Mouse (Mus musculus): Measurements from ENCODE around the gene 4930539E08Rik.

Gene 4930539E08Rik

GRCm38 (mm10) chr17:28915060-28915628, at the start of gene 4930539E08Rik:
TSS of gene 4930539E08Rik (minus strand) at chr17:28915324.
- DNase-seq (ENCODE audit: low spot score in 2 of 2) = no peak

GRCm38 (mm10) chr17:28961596-28961995, 46.5 kb upstream of the 4930539E08Rik start:
- no peak for DNase-seq (ENCODE audit: low spot score in 2 of 2)

GRCm38 (mm10) chr17:28960597-28960996, 45.5 kb upstream of the 4930539E08Rik start:
- no peak for DNase-seq (ENCODE audit: low spot score in 2 of 2)

- no peak for DNase-seq (ENCODE audit: low spot score in 2 of 2)
These were observed 39.3 kb upstream of the 4930539E08Rik start for GRCm38 (mm10) chr17:28954416-28954815.

- peak; percentile 38 to 46 for DNase-seq (ENCODE audit: low spot score in 2 of 2)
These were observed 38.1 kb upstream of the 4930539E08Rik start for GRCm38 (mm10) chr17:28953251-28953650.

- peak; percentile 97 to 99 for DNase-seq (ENCODE audit: low spot score in 2 of 2)
These were observed 37.0 kb upstream of the 4930539E08Rik start, which contains the start of gene Kctd20 for GRCm38 (mm10) chr17:28951831-28952799. TSS of gene Kctd20 (plus strand) at chr17:28951950.

DNA sequence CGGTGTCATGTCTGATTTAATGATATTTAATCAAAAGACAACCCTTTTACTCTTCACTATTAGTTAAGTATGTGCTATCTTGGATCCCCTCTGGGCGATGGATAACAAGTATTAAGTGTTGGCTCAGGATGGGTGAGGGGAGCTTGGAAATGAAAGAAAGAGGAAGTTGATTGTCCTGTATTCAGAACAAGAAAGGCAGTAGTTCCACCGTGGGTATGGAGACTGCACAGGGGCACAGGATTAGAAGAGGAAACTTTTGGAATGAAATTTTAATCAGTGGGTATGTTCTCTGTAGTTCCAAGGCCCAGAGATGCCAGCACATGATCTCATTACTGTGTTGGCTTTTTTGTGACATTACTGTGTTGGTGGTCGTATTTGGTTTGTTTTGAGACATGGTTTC, 35.6 kb upstream of the 4930539E08Rik start:
- no peak for DNase-seq (ENCODE audit: low spot score in 2 of 2)

DNA sequence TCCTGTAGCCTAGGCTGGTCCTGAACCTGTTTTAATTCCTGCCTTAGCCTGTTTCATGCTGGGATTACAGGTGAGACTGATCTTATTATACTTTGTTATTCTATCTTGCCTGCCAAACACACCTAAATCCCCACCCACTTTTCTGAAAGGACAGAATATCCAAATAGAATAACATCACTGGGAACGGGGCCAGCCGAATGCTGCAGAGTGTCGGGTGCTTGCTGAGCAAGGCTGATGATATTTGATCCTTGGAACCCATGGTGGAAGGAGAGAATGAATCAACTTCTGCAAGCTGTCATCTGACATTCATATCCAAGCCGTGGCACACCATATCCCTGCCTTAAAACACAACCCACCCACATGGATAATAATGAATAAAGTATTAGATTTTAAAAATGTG, 33.5 kb upstream of the 4930539E08Rik start:
- DNase-seq (ENCODE audit: low spot score in 2 of 2) = no peak

DNA sequence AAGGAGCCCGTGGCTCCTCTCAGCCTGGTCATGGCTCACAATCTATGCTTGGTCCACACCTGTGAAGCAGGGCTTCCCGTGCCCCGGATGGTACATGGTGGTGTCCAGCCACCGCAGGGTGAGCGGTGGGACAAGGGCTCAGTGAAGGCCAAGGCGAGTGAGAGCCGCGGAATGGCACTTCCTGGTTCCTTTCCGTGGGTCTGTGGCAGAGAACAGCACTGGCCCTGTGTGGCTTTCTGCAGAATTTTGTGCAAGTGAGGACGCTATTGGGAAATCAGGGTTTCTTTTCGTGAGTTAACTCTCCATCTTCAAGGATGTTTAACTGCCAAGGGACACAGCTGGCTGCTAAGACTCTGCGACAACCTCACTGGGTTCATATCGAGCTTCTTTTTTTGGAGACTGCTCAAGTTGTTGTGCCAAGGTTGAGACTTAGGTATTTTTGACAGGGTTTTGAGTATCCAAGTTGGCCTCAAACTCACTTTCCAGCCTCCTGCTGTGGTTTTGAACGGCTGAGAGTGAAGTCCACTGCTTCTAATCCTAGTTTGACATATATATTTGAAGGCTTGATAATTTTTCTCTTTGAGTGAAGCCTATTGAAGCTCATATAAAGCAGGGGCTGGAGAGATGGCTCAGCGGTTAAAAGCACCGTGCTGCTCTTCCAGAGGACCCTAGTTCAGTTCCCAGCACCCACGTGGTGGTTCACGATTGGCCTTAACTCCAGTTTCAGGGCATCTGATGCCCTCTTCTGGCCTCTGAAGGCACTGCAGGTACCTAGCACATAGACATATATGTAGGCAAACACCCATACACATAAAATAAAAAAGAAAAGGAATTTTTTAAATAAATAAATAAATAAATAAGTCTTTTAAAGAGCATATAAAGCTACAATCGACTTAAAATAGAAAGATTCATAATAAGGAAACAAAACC, 32.2 kb upstream of the 4930539E08Rik start:
- DNase-seq (ENCODE audit: low spot score in 2 of 2) = no peak

DNA sequence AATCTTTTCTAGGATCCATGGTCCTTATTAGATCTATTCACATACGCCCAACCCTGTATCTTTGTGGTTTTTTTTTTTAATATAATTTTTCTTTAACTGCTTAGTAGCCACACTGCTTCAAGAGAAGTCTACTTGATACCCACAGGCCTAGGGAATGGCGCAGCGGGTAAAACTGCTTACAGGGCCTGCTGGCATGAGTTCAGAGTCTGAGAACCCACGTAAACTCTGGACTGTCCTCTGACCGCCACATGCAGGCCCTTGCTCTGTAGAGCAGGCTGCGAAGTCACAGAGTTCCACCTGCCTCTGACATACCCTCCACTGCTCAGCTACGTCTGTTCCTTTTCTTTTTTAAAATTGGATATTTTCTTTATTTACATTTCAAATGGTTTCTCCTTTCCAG, 29.4 kb upstream of the 4930539E08Rik start:
- DNase-seq (ENCODE audit: low spot score in 2 of 2) = no peak

DNA sequence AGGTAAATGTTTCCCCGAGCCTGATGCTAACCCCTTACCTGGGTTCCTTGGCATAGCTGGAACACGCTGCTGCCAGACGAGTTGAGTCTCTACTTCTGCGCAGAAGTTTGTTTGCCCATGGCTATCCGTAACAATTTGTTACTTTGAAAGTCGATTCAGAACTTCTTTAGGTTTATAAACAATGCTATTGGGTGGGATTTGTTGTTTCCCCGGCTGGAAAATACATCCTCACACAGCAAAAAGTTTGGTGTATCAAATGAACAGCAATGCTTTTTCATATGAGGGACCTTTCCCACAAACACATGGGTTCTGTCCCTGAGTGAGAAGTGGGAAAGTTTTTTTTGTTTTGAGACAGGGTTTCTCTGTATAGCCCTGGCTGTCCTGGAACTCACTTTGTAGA, 28.6 kb upstream of the 4930539E08Rik start, which contains the start of gene Pxt1:
Gene Pxt1, minus strand, starts transcription at position 101 of the 400 bp plus-strand sequence.
- no peak for DNase-seq (ENCODE audit: low spot score in 2 of 2)

DNA sequence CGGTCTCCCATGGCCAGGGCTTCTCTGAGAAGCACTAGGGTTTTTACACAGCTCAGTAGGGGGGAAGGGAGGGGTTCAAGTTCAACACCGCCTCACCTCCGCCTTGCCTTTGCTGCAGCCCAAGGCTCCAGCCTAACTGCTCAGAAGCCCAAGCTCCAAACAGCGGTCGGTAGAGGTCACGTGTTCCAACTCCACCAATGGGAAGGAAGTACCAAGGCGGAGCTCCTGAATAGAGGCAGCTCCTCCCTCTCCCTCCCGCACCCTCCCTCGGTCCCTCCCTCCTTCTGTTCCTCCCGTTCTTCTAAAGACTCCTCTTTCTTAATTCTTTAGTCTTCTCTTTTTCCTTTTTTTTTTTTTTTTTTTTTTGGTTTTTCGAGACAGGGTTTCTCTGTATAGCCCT, 27.0 kb upstream of the 4930539E08Rik start:
- DNase-seq (ENCODE audit: low spot score in 2 of 2) = peak; percentile 48 to 77

GRCm38 (mm10) chr17:28940776-28941555, 25.8 kb upstream of the 4930539E08Rik start:
- no peak for DNase-seq (ENCODE audit: low spot score in 2 of 2)

GRCm38 (mm10) chr17:28936622-28937345, 21.7 kb upstream of the 4930539E08Rik start:
- DNase-seq (ENCODE audit: low spot score in 2 of 2) = peak; percentile 88 to 93

DNA sequence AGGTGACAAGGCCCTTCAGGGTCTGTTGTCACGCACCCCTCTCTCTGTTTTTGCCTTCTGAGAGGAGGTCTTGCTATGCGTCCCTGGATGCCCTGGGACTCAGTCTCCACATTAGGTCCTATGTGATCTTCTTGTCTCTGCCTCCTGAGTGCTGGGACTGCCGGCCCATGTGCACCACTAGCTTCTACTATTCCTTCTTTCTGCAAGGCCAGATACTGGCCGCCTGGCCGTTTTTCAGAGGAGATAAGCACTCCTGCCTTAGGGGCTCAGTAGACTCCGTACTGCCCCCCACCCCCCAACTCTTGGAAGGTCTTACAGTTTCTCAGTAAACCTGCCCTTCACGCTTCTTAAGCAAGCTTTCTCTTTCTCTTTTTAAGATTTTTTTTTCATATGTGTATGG, 21.0 kb upstream of the 4930539E08Rik start:
- peak; percentile 44 to 70 for DNase-seq (ENCODE audit: low spot score in 2 of 2)

- no peak for DNase-seq (ENCODE audit: low spot score in 2 of 2)
These were observed 19.2 kb upstream of the 4930539E08Rik start for GRCm38 (mm10) chr17:28934120-28934916.

GRCm38 (mm10) chr17:28932274-28932673, 17.1 kb upstream of the 4930539E08Rik start:
- no peak for DNase-seq (ENCODE audit: low spot score in 2 of 2)

- peak in 1 of 2 experiments; percentile 35 for DNase-seq (ENCODE audit: low spot score in 2 of 2)
These were observed 16.5 kb upstream of the 4930539E08Rik start for GRCm38 (mm10) chr17:28931436-28932211.
